Mouse (Mus musculus) embryo, embryonic 11.5 days (tissue): ENCODE data around the gene Fam219b.
A peak's percentile ranks its signal among the peaks of the same experiment; 100 is the strongest.

Experiments
- DNase-seq: peaks from one replicate; pipeline ENCODE4 v3.0.0-alpha.2; 2012; ENCODE audit warnings: low read depth, low spot score

Fam219b gene

DNA sequence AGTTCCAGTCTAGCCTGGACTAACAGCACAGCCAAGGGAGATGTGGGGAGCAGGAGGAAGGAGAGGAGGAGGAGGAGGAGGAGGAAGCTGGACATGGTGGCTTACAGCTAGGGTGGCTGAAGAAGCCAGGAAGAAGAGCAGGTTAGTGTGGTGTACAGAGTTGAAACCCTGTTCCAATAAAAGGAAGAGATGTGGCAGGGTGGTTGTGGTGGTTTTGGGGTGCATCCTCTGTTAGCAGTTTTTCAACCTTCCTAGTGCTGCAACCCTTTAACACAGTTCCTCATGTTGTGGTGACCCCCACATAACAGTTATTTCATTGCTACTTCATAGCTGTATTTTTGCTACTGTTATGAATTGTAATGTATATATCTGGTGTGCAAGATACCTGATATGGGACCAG, 12.9 kb upstream of the Fam219b start:
- no peak for DNase-seq

GRCm38 (mm10) chr9:57525516-57525915, 11.8 kb upstream of the Fam219b start:
- no peak for DNase-seq

DNA sequence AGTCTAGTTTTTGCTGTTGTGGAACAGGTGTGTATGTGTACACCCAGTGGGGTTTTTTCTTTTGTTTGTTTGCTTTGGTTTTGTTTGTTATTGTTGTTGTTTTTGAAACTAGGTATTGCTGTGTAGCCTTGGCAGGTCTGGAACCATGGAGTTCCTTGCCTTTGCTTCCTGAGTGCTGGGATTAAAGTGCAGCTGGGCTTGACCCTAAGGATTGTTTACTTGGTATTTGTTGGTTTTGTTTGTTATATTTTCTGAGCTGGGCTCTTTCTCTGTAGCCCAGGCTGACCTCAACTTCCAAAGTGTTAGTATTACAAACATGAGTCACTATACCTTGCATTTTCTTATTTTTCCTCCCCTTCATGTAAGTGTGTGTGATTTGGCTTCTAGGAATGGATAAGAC, 10.9 kb upstream of the Fam219b start:
- no peak for DNase-seq

GRCm38 (mm10) chr9:57531946-57532345, 5.4 kb upstream of the Fam219b start:
- DNase-seq: no peak

GRCm38 (mm10) chr9:57536362-57536761, 966 bp upstream of the Fam219b start:
- DNase-seq: no peak

GRCm38 (mm10) chr9:57537728-57538181, 427 bp downstream of the Fam219b start:
- no peak for DNase-seq

DNA sequence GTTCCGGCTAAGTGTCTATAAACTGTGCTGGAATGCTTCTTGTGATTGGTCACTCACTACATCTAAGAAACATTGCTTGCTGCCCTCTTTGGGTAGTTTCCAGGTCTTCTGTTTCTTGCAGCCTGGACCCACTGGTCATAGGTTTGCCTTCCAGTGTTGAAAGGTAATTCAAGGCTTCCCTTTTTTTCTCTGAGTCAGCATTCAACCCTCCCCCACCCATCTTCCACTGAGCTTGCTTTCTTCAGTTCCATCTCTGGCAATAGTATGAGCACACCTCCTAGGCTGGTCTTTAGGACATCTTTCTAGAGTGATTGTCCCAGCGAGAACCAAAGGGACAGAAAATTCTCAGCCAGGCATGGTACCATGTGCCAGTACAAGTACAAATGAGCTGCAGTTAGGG, 2.2 kb downstream of the Fam219b start:
- no peak for DNase-seq

DNA sequence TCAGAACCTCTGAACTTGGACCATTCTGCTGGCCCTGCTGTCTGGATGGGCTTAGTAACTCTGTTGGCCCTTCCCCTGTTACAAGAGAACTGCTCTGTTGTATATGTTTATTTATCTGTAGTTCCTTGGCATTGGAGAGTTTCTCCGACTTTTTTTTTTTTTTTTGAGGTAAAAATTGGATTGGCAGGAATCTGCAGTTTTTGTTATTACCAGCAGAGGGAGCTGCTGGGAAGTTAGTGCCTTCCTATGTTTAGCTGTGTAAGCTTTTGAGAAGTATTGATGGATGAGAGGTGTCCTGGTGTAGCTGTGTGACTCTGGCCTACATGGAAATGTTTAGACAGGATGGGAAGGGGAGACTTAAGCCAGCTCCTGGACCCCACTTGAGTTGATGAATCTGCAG, 4.0 kb downstream of the Fam219b start:
- no peak for DNase-seq

DNA sequence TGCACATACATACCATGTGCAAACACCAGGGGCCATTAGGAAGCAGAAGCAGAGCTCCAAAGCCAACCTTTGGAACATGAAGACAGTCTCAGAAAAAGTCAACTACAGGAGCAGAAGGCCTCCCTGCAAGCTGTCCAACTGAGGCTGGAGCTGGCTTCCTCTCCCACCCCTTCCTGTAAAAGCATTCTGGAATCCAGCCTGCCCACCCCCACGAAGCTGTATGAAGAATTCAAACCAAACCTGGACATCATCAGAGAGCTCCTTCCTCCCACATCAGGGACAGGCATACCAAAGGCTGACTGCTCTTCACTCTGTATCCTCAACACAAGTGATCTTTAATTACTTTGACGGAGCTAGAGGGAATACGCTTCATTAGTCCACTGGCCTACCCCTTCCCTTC, 6.6 kb downstream of the Fam219b start:
- no peak for DNase-seq

- no peak for DNase-seq
Measured at GRCm38 (mm10) chr9:57547287-57547686, 10.0 kb downstream of the Fam219b start.

DNA sequence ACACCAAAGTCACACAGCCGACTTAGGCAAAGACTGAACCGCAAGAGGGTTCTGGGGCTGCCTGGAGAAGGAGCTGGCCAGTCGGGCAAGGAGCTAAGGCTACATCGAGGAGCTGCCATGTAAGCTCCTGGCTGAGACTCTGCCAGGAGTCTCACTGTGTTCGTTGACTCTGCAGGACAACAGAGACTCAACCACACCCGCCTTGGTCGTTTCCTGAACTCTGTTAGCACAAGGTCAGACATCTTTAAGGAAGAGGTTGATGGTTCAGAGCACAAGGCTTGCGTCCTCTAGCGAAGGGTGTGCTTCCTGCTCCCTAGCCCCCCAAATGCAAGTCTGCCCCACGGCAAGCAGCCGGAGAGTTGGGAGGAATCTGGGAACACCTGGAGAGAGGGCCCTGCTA, 10.5 kb downstream of the Fam219b start:
- no peak for DNase-seq

- DNase-seq: no peak
Measured at GRCm38 (mm10) chr9:57549186-57549585, 11.9 kb downstream of the Fam219b start.

- no peak for DNase-seq
Measured at GRCm38 (mm10) chr9:57550126-57550862, 13.0 kb downstream of the Fam219b start.

DNA sequence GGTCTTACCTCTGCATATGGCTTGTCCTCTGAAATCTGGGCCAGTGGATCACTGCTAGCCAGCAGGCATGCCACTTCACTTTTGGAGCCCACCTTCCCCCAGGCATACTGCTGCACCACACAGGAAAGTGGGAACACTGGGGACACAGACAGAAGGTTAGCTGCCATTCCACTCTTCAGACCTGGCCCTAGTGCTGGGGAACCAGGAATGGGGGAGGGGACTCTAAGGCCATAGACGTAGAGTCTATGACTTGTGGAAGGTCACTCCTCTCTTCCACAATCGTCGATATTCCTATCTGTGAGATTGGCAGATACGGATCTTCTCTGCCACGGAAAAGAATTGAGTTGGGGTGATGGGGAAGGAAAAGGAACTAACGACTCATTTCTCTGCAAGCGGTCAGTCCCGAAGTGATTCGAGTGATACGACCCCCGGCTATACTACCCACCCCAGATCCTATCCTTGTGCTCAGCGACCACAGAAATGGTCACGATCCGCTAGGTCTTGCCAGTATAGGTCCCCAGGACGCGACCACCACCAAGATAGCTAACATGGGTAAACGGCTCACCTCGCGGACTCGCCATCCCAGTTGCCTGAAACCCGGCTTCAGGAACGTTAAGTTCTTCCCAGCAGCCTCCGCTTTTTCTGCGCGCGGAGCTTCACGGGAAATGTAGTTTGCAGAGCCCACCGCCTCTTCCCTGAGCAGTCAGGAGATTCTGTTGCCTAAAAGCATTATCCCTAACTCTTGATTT, 15.0 kb downstream of the Fam219b start, which contains the start of gene Mpi:
Gene Mpi, minus strand, starts transcription at position 625 of the 749 bp plus-strand sequence.
- peak; percentile 44 for DNase-seq

DNA sequence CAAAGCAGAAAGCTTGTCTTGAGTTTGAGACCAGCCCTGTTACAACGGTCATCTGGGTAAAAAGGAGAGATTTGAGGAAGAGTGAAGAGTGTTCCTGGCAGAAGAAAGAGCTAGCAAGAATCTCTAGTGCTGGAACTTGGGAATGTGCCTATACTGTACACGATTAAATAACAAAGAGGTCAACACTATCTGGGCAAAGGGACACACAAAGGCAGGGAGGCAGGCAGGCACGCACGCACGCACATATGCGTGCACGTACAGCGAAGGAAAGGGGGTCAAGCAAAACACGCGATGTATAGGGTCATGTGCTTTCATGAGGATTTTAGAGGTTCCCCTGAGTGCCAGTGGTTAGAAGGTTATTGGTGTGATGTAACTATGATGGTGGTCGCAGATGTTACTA, 15.8 kb downstream of the Fam219b start:
- no peak for DNase-seq

DNA sequence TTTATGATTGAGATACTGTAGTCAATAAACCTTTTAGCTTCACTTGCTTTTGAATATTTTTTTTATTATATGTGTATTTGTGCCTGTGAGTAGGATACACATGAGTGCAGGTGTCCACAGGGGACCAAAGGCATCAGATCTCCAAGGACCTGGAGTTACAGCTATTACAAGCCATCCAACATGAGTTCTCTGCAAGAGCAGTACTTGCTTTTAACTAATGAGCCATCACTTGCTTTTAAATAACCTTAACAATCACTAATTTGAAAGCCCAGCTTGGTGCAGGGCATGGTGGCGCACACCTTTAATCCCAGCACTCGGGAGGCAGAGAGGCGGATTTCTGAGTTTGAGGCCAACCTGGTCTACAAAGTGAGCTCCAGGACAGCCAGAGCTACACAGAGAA, 17.4 kb downstream of the Fam219b start:
- DNase-seq: no peak

- no peak for DNase-seq
Measured at GRCm38 (mm10) chr9:57557215-57557614, 19.9 kb downstream of the Fam219b start.

DNA sequence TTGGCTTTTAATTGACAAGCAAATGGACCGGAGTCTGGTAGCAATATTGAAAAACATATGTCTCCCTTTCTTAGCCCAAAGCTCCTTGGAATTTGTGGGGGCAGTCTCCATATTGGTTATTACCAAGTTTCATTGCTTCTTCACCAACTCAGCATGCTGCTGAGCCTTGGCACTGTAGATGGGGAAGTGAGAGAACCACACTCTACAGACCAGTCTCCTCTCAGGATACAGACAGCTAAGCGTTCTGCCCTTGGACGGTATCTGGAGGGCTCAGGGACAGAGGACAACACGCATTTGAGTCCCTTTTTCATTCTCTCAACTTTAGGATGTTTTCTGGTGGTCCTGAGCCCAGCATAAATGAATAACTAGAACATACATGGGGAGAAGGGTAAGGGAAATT, 21.3 kb downstream of the Fam219b start:
- DNase-seq: no peak

DNA sequence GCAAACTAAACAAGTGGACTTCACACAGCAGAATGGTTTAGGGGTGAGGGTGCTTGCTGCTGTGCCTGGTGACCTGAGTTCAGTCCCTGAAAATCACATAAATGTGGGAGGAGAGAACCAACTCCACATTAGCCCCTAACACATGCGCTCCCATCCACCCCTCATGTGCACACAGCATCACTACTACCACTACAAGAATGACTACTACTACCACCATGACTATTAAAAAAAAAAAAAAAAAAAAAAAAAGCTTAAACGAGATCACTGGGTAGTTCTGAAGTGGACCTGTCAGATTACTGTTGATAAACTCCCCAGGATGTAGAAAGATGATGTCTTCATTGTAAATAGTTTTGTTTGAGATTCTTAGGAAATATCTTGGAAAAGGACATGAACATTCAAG, 22.2 kb downstream of the Fam219b start:
- DNase-seq: no peak

DNA sequence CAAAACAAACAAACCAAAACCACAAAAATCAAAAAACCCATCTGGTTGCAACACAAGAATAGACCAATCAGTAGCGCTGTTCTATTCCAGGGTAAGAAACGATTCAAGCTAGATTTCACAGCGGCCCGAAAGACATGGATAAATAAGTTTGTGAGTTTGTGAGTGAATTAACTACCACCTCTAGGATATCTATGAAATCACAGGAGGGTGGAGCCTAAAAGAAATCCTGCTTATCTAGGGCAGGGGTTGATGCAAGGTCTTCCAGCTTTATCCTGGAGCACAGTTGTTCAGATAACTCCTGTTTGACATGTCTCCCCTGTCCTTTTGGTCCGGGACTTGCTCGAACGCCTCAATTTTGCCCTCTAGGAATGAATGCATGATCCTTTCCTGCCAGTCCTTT, 22.9 kb downstream of the Fam219b start:
- no peak for DNase-seq

DNA sequence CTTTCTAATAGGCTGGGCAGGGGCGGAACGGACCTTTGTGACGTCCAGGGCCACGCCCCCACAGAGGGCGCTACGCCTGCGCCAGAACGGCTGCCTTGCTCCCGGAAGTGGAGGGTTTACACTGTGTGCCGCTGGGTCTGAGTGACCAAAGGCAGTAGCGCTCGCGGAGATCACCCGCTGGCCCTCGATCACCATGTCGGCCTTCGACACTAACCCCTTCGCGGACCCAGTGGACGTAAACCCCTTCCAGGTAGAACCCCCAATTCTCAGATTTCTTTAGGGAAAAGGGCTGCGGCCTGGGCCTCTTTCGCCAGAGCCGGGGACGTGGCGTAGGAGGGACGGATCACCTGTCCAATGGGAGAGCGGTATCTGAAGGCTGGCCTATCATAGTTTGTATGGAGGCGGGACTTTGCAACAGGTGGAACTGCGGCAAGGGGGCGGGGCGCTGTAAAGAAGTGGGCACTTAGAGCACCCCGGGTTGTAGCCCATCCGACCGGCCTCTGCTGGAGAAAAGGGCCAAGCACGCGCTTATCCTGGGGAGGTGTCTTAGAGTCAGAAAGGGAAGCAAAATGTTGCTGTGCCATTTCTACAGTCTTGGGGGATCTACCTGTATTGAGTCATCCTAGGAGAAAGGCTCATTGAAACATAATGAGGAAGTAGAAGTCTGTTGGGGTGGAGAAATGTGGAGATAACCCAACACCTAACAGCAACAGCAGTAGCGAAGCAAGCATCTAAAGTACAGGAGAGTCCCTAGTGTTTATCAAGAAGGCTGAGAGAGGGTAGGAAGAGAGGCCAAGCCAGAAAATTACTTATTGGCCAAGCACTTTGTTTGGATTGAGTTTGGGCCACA, 23.8 kb downstream of the Fam219b start, which contains the start of gene Scamp2:
Gene Scamp2, plus strand, starts transcription at position 83 of the 850 bp plus-strand sequence.
- DNase-seq: peak; percentile 89

DNA sequence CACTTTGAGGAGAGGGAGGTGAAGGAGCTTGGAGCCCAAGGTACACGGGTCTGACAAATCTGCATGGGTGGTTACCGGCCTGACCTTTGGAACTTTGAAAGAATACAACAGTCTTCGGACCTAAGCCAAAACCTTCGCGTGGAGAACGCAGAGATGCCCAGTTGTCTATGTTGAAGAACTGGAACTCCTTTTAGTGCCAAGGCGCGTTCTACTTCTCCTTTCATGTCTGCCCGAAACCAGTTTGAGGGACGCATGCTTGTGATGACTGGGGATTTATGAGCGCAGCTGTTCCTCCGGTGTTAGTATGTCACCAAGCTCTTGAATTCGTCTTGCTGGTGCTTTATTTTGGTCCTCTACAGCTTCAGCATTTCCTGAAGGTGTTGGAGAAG, 24.4 kb downstream of the Fam219b start:
- no peak for DNase-seq
